Mouse (Mus musculus) spleen, adult 2 months (tissue): ENCODE measurements at regions not wholly inside any gene's neighbourhood (a gene's known extent, or its start where the extent isn't known, plus 50 kb on each side); places are given as distances from the start of the nearest gene placed in this dataset.

Experiments
- CTCF ChIP-seq: fragments of 200-500 bp; IDR thresholded peaks from 2 replicates; pipeline ENCODE4 v1.5.1; 2011; ENCODE audit warnings: mild to moderate bottlenecking, inconsistent platforms; ENCODE audit not compliant: insufficient read depth, insufficient read length, insufficient replicate concordance; ENCODE audit errors: extremely low read depth
- POLR2A ChIP-seq: fragments of 200-500 bp; IDR thresholded peaks from 2 replicates; pipeline ENCODE4 v1.6.1; 2011; ENCODE audit warnings: low read depth, low read length, inconsistent platforms

DNA sequence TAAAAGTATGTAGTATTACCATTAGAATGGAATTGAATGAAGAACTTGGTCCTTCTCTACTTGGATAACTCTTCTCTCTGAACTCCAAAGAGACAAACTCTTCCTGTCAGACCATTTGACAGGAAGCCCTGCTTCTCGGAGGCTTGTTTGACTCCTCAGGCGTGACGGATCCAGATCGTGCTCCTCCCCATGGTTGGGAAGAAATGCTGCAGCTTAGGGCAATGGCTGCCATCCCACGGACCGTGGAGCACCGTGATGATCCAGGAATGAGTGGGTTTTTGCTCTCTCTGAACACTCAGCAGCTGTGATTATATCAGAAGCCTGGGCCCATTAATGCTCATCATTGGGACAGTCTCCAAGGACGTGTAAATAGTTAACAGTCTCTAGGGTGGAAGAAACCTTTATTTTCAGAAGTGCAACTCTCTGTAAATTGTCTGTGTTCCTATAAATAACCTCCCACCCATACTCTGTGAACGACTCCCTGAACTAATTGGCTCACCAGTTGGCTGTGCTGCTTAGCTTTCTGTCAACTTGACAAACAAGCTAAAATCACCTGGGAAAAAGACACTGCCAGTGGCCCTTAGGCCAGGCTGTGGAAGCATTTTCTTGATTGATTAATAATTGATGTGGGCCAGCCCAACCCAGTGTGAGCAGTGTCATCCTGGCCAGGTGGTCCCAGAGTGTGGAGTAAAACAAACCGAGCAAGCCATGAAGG is 88.2 kb upstream of the Mylip start:
- TF ChIP-seq CTCF (no peak), POLR2A (no peak)
